Mouse (Mus musculus): ENCODE measurements around the gene Ninl. TPM values are rescaled to one million over a fixed set of nuclear protein-coding genes. Genes with fewer than 3 reads are reported as not detected.
"Not testable (repeated sequence)": the region's sequence is repeated elsewhere in the genome, so short reads cannot be mapped to it uniquely, and the experiment has no call there.

Gene Ninl
- total RNA-seq, 2 experiments from 2014 or later: 5.1 to 6.1 TPM

- intact Hi-C loops (cut with DNase I): no loop called here
- DNase-seq (ENCODE audit: extremely low spot score in 1 of 2, low spot score in 2 of 2): no peak
Observed at GRCm38 (mm10) chr2:150920543-150920942, 118.6 kb downstream of the Ninl start.

- no peak for DNase-seq (ENCODE audit: extremely low spot score in 1 of 2, low spot score in 2 of 2)
- intact Hi-C loops (cut with DNase I): no loop called here
Observed at GRCm38 (mm10) chr2:150918720-150919119, 120.5 kb downstream of the Ninl start.

GRCm38 (mm10) chr2:150915786-150916185 lies 123.4 kb downstream of the Ninl start:
- no peak for DNase-seq (ENCODE audit: extremely low spot score in 1 of 2, low spot score in 2 of 2)
- intact Hi-C loops (cut with DNase I): no loop called here

- intact Hi-C loops (cut with DNase I): no loop called here
- DNase-seq (ENCODE audit: extremely low spot score in 1 of 2, low spot score in 2 of 2): no peak
Observed at GRCm38 (mm10) chr2:150914781-150915515, 124.2 kb downstream of the Ninl start.

- intact Hi-C loops (cut with DNase I): no loop called here
- no peak for DNase-seq (ENCODE audit: extremely low spot score in 1 of 2, low spot score in 2 of 2)
Observed at GRCm38 (mm10) chr2:150910295-150910881, 128.8 kb downstream of the Ninl start.

- DNase-seq (ENCODE audit: extremely low spot score in 1 of 2, low spot score in 2 of 2): peak; percentile 90 to 95
- intact Hi-C loops (cut with DNase I): loop anchor here (5.0 kb wide), 1 partner anchor 93 kb away; no protein-coding TSS in a partner anchor
Observed at GRCm38 (mm10) chr2:150909429-150910039, 129.6 kb downstream of the Ninl start.

- not testable (repeated sequence) for DNase-seq (ENCODE audit: extremely low spot score in 1 of 2, low spot score in 2 of 2)
- intact Hi-C loops (cut with DNase I): loop anchor here (5.0 kb wide), 1 partner anchor 93 kb away; no protein-coding TSS in a partner anchor
Observed at GRCm38 (mm10) chr2:150908881-150909280, 130.3 kb downstream of the Ninl start.

GRCm38 (mm10) chr2:150904936-150905450 lies 134.2 kb downstream of the Ninl start, which contains the start of gene Gins1:
Gene Gins1, plus strand, starts transcription at chr2:150905400.
- intact Hi-C loops (cut with DNase I): loop anchor here (5.0 kb wide), 4 partner anchors 43 to 97 kb away; no protein-coding TSS in a partner anchor
- no peak for DNase-seq (ENCODE audit: extremely low spot score in 1 of 2, low spot score in 2 of 2)

GRCm38 (mm10) chr2:150904272-150904935 lies 134.8 kb downstream of the Ninl start, which contains the start of gene Abhd12:
Gene Abhd12, minus strand, starts transcription at chr2:150904741.
- intact Hi-C loops (cut with DNase I): loop anchor here (5.0 kb wide), 3 partner anchors 42 to 72 kb away; no protein-coding TSS in a partner anchor

GRCm38 (mm10) chr2:150902347-150902746 lies 136.8 kb downstream of the Ninl start:
- DNase-seq (ENCODE audit: extremely low spot score in 1 of 2, low spot score in 2 of 2): no peak
- intact Hi-C loops (cut with DNase I): loop anchor here (5.0 kb wide), 3 partner anchors 40 to 70 kb away; no protein-coding TSS in a partner anchor

More at GRCm38 (mm10) chr2:150904272-150904935, 134.8 kb downstream of the Ninl start, which contains the start of gene Abhd12:
- peak; percentile 95 to 100 for DNase-seq (ENCODE audit: extremely low spot score in 1 of 2, low spot score in 2 of 2)

- intact Hi-C loops (cut with DNase I): loop anchor here (5.0 kb wide), 3 partner anchors 38 to 68 kb away; no protein-coding TSS in a partner anchor
Observed at GRCm38 (mm10) chr2:150900341-150900740, 138.8 kb downstream of the Ninl start.

GRCm38 (mm10) chr2:150895691-150896252 lies 143.4 kb downstream of the Ninl start:
- DNase-seq (ENCODE audit: extremely low spot score in 1 of 2, low spot score in 2 of 2): no peak
- intact Hi-C loops (cut with DNase I): no loop called here

More at GRCm38 (mm10) chr2:150900341-150900740, 138.8 kb downstream of the Ninl start:
- no peak for DNase-seq (ENCODE audit: extremely low spot score in 1 of 2, low spot score in 2 of 2)

- no peak for DNase-seq (ENCODE audit: extremely low spot score in 1 of 2, low spot score in 2 of 2)
- intact Hi-C loops (cut with DNase I): no loop called here
Observed at GRCm38 (mm10) chr2:150894617-150895267, 144.4 kb downstream of the Ninl start.

- intact Hi-C loops (cut with DNase I): no loop called here
- DNase-seq (ENCODE audit: extremely low spot score in 1 of 2, low spot score in 2 of 2): no peak
Observed at GRCm38 (mm10) chr2:150887370-150887769, 151.8 kb downstream of the Ninl start.

GRCm38 (mm10) chr2:150886315-150886714 lies 152.9 kb downstream of the Ninl start:
- intact Hi-C loops (cut with DNase I): no loop called here

GRCm38 (mm10) chr2:150885814-150886213 lies 153.4 kb downstream of the Ninl start:
- intact Hi-C loops (cut with DNase I): no loop called here
- no peak for DNase-seq (ENCODE audit: extremely low spot score in 1 of 2, low spot score in 2 of 2)

More at GRCm38 (mm10) chr2:150886315-150886714, 152.9 kb downstream of the Ninl start:
- DNase-seq (ENCODE audit: extremely low spot score in 1 of 2, low spot score in 2 of 2): no peak

GRCm38 (mm10) chr2:150884779-150885110 lies 154.4 kb downstream of the Ninl start:
- intact Hi-C loops (cut with DNase I): no loop called here
- DNase-seq (ENCODE audit: extremely low spot score in 1 of 2, low spot score in 2 of 2): no peak

All from left cerebral cortex, postnatal 10 days (tissue).